Mouse (Mus musculus) liver, adult 2 months (tissue): ENCODE results near the gene Borcs5.

Experiments
- CTCF ChIP-seq: fragments of 200-500 bp; IDR thresholded peaks from 2 replicates; pipeline ENCODE4 v1.5.1; 2011; ENCODE audit warnings: low read depth, low read length, control low read depth
- POLR2A ChIP-seq: fragments of 200-500 bp; IDR thresholded peaks from 2 replicates; pipeline ENCODE4 v1.6.1; 2011; ENCODE audit warnings: low read length, control low read depth; ENCODE audit not compliant: insufficient read depth; ENCODE audit errors: extremely low read depth

DNA sequence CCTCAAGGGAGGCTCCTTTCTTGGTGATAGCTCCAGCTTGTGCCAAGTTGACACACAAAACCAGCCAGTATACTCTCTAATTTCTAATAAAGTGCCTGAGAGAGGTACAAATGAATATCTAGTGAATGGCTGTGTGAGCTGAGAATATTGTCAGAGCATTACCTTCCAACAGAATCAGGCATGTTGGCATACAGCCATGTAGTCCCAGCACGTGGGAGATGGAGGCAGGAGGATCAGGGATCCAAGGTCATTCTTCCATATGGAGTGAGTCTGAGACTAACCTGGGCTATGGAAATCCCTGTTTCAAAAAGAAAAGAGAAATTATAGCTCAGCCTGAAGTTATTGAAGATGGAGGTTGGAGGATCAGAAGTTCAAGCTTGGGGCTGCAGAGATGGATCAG lies 40.1 kb upstream of the Borcs5 start:
- TF ChIP-seq CTCF (no peak), POLR2A (no peak)
